Mouse (Mus musculus) fibroblast of lung, adult 2 months (primary cell): ENCODE results near the gene Cog7.

Source experiments
- DNase-seq: peaks from one replicate; pipeline ENCODE4 v3.0.0-alpha.2; 2011; ENCODE audit warnings: low read depth

The Cog7 gene

DNA sequence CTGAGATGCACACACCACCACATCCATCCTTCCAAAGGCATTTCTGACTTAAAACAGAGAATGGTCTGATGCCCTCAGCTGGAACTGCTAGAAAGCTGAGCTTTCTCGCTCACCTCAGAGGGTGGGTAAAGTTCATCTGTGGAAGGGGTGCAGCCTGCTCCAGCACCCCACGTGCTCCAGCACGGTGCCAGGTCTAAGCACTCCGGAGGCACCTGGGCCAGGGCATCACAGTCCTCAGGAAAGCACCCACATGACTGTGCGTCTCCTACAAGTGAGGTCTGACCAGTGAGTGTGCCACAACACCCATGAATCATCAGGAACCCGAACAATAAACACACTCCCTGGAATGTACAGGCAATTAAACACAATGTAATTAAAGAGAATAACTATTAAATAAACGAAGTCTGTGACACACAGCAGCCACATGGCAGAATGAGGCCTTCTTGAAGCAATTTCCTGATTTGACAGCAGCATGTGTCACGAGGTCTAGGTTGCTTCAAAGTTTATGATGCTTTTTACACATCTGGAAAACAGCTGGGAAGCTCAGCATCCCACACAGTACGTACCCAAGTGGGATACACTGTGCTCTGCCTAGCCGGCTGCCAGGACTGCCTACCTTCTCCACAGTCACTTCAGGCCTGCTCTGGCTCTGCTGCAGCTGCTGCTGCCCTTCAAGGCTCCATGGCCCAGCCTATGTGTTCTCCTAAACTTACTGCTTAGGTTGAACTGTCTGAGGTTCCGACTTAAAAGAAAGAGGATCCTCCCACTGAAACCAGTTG, 26.4 kb downstream of the Cog7 start:
- no peak for DNase-seq

DNA sequence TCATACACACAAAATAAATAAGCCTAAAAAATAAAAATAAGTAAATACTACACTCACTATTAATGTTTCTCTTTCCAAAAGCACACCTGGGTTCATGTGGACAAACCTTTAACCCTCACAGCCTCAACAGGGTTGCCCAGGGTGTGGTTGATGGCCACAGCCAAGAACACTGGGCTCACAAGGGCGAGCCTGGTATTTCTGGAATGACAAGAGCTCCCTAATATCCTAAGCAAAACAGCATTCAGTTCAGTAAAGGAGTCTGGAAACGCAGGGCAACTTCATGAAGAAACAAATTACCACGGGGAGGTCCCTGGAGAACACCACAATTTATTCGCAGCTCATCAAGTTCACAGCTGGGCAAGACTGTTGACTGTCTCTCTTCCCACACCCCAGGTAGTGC, 34.0 kb downstream of the Cog7 start:
- no peak for DNase-seq

- no peak for DNase-seq
Observed at GRCm38 (mm10) chr7:121946196-121946595, 35.3 kb downstream of the Cog7 start.

- no peak for DNase-seq
Observed at GRCm38 (mm10) chr7:121942371-121942770, 39.1 kb downstream of the Cog7 start.

GRCm38 (mm10) chr7:121941640-121942039, 39.9 kb downstream of the Cog7 start:
- DNase-seq, result no peak

- DNase-seq, result no peak
Observed at GRCm38 (mm10) chr7:121941016-121941415, 40.5 kb downstream of the Cog7 start.

DNA sequence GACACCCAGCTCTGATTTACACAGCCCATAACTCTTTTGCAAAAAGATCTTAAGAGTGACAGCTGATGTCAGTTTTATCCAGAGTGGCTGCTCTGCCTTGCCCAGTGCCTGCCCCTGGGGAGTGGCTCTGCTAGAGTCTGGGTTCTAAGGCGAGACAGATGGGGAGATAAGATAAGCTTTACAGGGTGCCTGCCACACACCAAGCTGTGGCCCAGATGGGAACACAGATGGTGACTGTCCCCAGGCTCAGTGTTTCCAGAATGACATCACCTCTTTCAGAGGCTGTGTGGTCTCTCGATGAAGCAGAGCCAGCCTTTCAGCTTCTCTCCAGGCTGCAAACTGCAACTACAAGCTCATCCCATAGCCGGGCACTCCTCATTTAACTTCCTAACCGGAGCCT, 41.8 kb downstream of the Cog7 start:
- no peak for DNase-seq

GRCm38 (mm10) chr7:121939244-121939643, 42.3 kb downstream of the Cog7 start:
- DNase-seq, result no peak

DNA sequence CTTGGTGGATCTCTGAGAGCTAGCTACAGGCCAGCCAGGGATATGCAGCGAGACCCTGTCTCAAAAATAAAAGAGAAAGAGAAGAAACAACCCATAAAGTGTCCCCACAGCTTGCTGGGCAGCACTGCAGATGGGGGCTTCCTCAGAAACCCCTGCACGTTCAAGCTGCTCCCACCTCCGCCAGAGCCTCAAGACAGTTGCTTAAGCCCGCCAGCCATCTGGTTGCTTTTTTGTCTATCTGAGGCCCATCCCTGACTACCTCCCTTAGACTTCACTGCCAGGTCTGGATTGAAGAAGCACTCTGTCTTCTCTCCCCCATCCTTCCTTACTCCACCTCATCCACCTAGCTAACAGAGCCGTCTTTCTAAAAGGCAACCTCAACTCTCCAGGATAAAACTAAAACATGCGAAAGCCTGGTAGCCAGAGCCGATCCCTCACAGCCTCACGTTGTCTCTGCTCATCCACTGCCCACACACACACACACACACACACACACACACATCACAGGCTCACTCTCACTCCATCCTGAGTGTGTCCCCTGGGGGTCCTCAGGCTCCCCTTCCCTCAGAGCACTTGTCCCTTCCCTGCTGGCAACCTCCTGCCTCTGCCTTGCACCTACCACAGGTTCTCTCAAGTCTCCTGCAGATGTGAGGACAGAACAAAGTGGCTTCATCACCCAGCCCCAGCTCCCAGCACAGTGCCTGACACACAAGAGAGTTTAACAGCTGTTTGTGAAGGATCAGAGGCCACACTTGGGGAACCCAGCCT, 43.2 kb downstream of the Cog7 start:
- no peak for DNase-seq

GRCm38 (mm10) chr7:121936861-121937630, 44.5 kb downstream of the Cog7 start:
- DNase-seq, result no peak

DNA sequence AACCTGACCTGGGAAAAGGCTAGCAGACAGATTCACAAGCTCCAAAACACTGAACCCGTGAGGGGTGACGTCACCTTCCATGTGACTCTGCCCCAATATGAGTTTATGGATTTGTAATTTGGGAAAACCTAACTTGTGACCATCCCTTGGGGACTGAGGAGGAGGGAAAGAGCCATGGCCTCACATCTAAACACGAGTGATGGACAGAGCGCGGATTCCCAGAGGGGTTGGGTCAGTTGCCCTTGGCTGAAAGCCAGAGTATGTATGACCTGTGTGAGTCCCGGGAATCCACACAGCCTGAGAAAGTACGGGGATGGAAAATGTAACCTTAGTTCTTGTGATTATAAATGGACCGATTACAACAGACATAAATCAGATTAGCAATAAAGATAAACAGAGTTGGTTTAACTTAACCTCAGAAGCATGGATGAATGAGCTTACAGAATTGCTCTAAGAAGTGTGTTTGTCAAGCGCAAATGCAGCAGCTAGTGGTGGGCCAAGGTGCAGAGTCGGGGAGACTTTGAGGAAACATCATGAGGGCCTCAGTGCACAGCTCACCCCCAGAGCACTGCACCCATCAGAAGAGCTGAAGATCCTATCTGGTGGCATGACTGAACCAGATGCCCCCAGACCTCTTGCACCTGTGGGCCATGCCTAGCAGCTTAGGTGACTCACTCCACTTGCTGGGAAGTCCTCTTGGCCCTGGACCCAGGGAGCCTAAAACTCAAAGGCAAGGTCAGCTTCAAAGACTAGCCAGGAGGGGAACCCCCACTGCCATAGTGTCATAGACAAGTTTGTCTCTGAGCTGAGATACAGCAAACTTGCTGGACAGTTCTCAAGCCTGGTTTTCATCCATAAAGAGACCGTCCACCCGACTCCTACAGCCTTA, 45.4 kb downstream of the Cog7 start:
- DNase-seq, result no peak

DNA sequence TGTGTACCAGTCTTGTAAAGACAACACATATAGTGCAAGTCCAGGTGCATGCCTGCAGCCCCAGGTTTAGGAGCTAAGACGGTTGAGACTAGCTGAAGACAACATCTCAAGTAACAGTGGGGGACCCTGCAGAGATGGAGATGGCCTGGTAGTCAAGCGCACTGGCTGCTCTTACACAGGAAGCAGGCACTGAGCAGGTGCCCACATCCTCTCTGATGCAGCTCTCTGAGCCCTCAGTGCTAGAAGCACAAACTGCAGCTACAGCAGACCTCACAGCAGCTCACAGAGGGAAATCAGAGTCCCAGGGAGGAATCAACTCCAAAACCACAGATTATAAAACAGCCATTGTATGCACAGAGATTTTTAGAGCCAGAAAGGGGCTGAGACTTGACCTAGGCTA, 47.2 kb downstream of the Cog7 start:
- DNase-seq, result no peak

- no peak for DNase-seq
Observed at GRCm38 (mm10) chr7:121933675-121934074, 47.8 kb downstream of the Cog7 start.

DNA sequence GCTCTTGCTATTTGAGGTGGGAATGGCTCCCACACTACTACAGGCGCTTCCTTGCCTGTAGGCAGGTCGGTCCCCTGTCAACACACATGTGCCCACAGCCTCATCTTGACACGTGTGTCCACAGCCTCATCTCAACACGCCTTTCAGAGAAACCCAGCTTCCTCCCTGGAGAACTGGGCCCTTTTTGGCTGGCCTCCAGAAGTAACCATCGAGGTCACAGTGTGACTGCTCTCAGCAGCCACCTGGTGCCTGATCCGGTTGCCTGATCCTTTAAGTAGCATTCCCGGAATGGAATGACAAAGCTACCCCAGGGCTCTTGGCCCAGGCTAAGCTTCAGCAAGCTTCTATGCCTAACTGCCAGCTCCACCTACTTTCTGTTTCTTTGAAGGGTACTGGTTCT, 50.3 kb downstream of the Cog7 start:
- DNase-seq, result no peak

GRCm38 (mm10) chr7:121927882-121928281, 53.6 kb downstream of the Cog7 start:
- no peak for DNase-seq

DNA sequence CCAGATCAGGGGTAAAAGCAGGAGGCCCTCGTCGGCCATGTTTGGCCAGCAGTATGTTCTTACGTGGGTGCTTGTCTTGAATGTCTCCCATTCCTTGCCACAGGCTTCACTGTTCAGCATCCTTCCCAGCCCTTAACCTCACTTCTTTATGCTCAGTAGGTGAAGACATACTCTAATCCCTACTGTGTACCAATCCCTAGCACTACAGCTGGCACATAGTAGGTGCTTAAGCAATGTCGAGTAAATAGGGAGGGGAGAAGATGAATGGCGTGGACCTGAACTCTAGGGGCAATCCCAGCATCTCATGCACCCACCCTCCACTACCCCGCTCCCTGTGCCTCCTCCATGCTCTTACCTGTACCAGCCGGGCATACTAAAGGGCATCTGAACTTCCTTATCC, 57.1 kb downstream of the Cog7 start:
- DNase-seq, result no peak

- DNase-seq, result no peak
Observed at GRCm38 (mm10) chr7:121913944-121914343, 67.6 kb downstream of the Cog7 start.

- no peak for DNase-seq
Observed at GRCm38 (mm10) chr7:121912250-121912649, 69.3 kb downstream of the Cog7 start.

GRCm38 (mm10) chr7:121906879-121907278, 74.6 kb downstream of the Cog7 start:
- DNase-seq, result no peak

DNA sequence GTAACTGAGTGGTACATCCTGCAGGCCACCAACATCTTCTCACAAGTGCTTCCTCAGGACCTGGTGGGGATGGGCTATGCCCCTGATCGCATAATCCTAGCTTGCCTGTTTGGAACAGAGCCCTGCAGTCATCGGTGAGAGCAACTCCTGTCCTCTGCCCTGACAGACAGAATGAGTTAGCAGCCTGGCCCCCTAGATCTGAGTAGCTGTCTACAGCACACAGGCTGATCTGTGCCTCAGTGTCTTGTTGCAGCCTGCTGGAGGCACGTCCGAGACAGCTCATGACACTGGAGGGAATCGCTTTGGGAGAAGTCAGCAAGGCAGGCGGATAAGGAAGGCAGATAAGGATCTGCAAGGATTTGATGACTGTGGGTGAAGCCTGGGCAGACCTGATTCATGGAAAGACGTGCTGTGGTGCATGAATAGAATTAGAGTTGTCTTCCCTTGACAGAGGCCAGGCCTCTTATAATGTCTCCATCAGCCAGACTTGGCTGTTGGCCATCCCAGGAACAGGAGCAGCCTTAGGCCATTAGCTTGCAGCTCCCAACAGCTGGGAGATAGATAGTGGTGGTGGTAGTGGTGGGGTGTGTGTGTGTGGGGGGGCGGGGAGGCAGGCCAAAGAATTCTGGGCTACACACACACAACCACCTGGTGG, 78.6 kb downstream of the Cog7 start:
- DNase-seq, result no peak

- DNase-seq, result no peak
Observed at GRCm38 (mm10) chr7:121899940-121900339, 81.6 kb downstream of the Cog7 start.
